Mouse (Mus musculus): ENCODE results near the gene Atad3a. TPM values are rescaled to one million over a fixed set of nuclear protein-coding genes. Genes with fewer than 3 reads are reported as not detected.

The Atad3a gene
- polyA plus RNA-seq, 1 experiment from 2014 or later = 84.1 TPM

GRCm38 (mm10) chr4:155700425-155700824 is 60.5 kb downstream of the Atad3a start:
- no peak for ATAC-seq (ENCODE audit: insufficient number of reproducible peaks, low FRiP score, low TSS enrichment, low read depth)
- H3K36me3 ChIP-seq = no peaks in the 10 kb centered on the region
- peaks cover 14% of the 10 kb centered on the region for H3K4me1 ChIP-seq
- no peak overlapping the region for H3K4me2 ChIP-seq
- no peak overlapping the region for H3K4me3 ChIP-seq
- H3K27ac ChIP-seq = no peak overlapping the region
- no peak overlapping the region for H3K9ac ChIP-seq
- no peaks in the 10 kb centered on the region for H3K9me3 ChIP-seq
- H3K27me3 ChIP-seq = no peaks in the 10 kb centered on the region

- Histone ChIP-seq H3K9ac (no peak overlapping the region), H3K27me3 (no peaks in the 10 kb centered on the region), H3K4me2 (0 out of 2 replicates have a peak overlapping the region, but pooled peaks have one; percentile 10), H3K27ac (no peak overlapping the region; the same call in 1 of the 2 replicates), H3K36me3 (no peaks in the 10 kb centered on the region), H3K4me1 (peaks cover 28% of the 10 kb centered on the region), H3K4me3 (no peak overlapping the region), H3K9me3 (no peaks in the 10 kb centered on the region)
- 66% methylated on average over 16 of the region's 16 CpGs for WGBS
- ATAC-seq (ENCODE audit: insufficient number of reproducible peaks, low FRiP score, low TSS enrichment, low read depth) = no peak
Measured at GRCm38 (mm10) chr4:155696261-155697255, 64.3 kb downstream of the Atad3a start.

GRCm38 (mm10) chr4:155695531-155696062 is 65.3 kb downstream of the Atad3a start:
- 70% methylated on average over 4 of the region's 4 CpGs for WGBS
- Histone ChIP-seq H3K36me3 (no peaks in the 10 kb centered on the region), H3K4me2 (peak overlapping the region; percentile 95), H3K4me3 (peak overlapping the region; percentile 74), H3K27ac (no peak overlapping the region), H3K4me1 (peaks cover 28% of the 10 kb centered on the region), H3K9me3 (no peaks in the 10 kb centered on the region), H3K27me3 (no peaks in the 10 kb centered on the region), H3K9ac (peak overlapping the region; percentile 66; the same call in 1 of the 2 replicates)
- no peak for ATAC-seq (ENCODE audit: insufficient number of reproducible peaks, low FRiP score, low TSS enrichment, low read depth)

GRCm38 (mm10) chr4:155694482-155695401 is 66.2 kb downstream of the Atad3a start:
- Histone ChIP-seq H3K4me3 (peak overlapping the region; percentile 74), H3K4me2 (peak overlapping the region; percentile 95), H3K27me3 (no peaks in the 10 kb centered on the region), H3K9ac (peak overlapping the region; percentile 66), H3K4me1 (peaks cover 28% of the 10 kb centered on the region), H3K36me3 (no peaks in the 10 kb centered on the region), H3K27ac (peak overlapping the region; percentile 86), H3K9me3 (no peaks in the 10 kb centered on the region)
- ATAC-seq (ENCODE audit: insufficient number of reproducible peaks, low FRiP score, low TSS enrichment, low read depth) = peak; percentile 60; the same call in 1 of the 2 replicates
- WGBS = under 1% methylated on average over 76 of the region's 92 CpGs

- ATAC-seq (ENCODE audit: insufficient number of reproducible peaks, low FRiP score, low TSS enrichment, low read depth) = peak; percentile 76; the same call in 1 of the 2 replicates
- WGBS = under 1% methylated on average over 33 of the region's 47 CpGs
- peak within 1 kb of the TSS; percentile 86 for H3K27ac ChIP-seq
Measured at GRCm38 (mm10) chr4:155694111-155694481, 66.8 kb downstream of the Atad3a start, which contains the start of gene Fndc10. Gene Fndc10, plus strand, starts transcription at chr4:155694342.

GRCm38 (mm10) chr4:155692421-155692820 is 68.5 kb downstream of the Atad3a start:
- no peak for ATAC-seq (ENCODE audit: insufficient number of reproducible peaks, low FRiP score, low TSS enrichment, low read depth)
- no peak overlapping the region for H3K4me2 ChIP-seq
- H3K27me3 ChIP-seq = no peaks in the 10 kb centered on the region
- H3K9ac ChIP-seq = no peak overlapping the region
- H3K36me3 ChIP-seq = no peaks in the 10 kb centered on the region
- peaks cover 28% of the 10 kb centered on the region for H3K4me1 ChIP-seq
- no peak overlapping the region for H3K27ac ChIP-seq
- no peaks in the 10 kb centered on the region for H3K9me3 ChIP-seq
- whole genome bisulfite sequencing = 96% methylated on average over 3 of the region's 3 CpGs
- H3K4me3 ChIP-seq = no peak overlapping the region

More at GRCm38 (mm10) chr4:155694111-155694481, 66.8 kb downstream of the Atad3a start, which contains the start of gene Fndc10:
- peak within 1 kb of the TSS; percentile 95 for H3K4me2 ChIP-seq
- H3K9ac ChIP-seq = peak within 1 kb of the TSS; percentile 66
- H3K4me1 ChIP-seq = peaks cover 28% of the 10 kb centered on the region
- H3K36me3 ChIP-seq = no peaks in the 10 kb centered on the region
- no peaks in the 10 kb centered on the region for H3K9me3 ChIP-seq
- H3K4me3 ChIP-seq = peak within 1 kb of the TSS; percentile 74
- H3K27me3 ChIP-seq = no peaks in the 10 kb centered on the region

Small RNA genes within 50 kb of the gene (microRNA-seq; reads per million reads assigned to microRNA genes)
- gene Gm27743 = not detected

Other genes starting within 250 kb of the Atad3a start
- gene Nadk, start 198.7 kb downstream of the Atad3a start, polyA plus RNA-seq (2015; fragmentation: Nextera tagmentation; extraction: Ambion mirVana) = 85.7 and 90.6 TPM in 2 replicates
- 6.8 and 7.4 TPM in 2 replicates for gene Slc35e2, start 159.7 kb downstream of the Atad3a start, polyA plus RNA-seq (2015; fragmentation: Nextera tagmentation; extraction: Ambion mirVana)
- 58.8 and 59.9 TPM in 2 replicates for gene Cdk11b, start 136.2 kb downstream of the Atad3a start, polyA plus RNA-seq (2015; fragmentation: Nextera tagmentation; extraction: Ambion mirVana)
- gene Gm10563, start 115.7 kb downstream of the Atad3a start, polyA plus RNA-seq (2015; fragmentation: Nextera tagmentation; extraction: Ambion mirVana) = not detected in 2 replicates
- 23.7 and 36.9 TPM in 2 replicates for gene Mmp23, start 107.7 kb downstream of the Atad3a start, polyA plus RNA-seq (2015; fragmentation: Nextera tagmentation; extraction: Ambion mirVana)
- gene Mib2, start 91.9 kb downstream of the Atad3a start, polyA plus RNA-seq (2015; fragmentation: Nextera tagmentation; extraction: Ambion mirVana) = 30.1 and 34.3 TPM in 2 replicates
- 11.1 and 11.5 TPM in 2 replicates for gene Fndc10, start 66.8 kb downstream of the Atad3a start, polyA plus RNA-seq (2015; fragmentation: Nextera tagmentation; extraction: Ambion mirVana)
- 132 and 139 TPM in 2 replicates for gene Ssu72, start 56.3 kb downstream of the Atad3a start, polyA plus RNA-seq (2015; fragmentation: Nextera tagmentation; extraction: Ambion mirVana)
- gene Tmem240, start 26.3 kb downstream of the Atad3a start, polyA plus RNA-seq (2015; fragmentation: Nextera tagmentation; extraction: Ambion mirVana) = 0.94 and 1.3 TPM in 2 replicates
- 17.6 and 21.3 TPM in 2 replicates for gene Vwa1, start 13.6 kb upstream of the Atad3a start, polyA plus RNA-seq (2015; fragmentation: Nextera tagmentation; extraction: Ambion mirVana)
- 0.38 and 0.52 TPM in 2 replicates for gene Tmem88b, start 24.8 kb upstream of the Atad3a start, polyA plus RNA-seq (2015; fragmentation: Nextera tagmentation; extraction: Ambion mirVana)
- not detected in 2 replicates for gene Ankrd65, start 29.3 kb upstream of the Atad3a start, polyA plus RNA-seq (2015; fragmentation: Nextera tagmentation; extraction: Ambion mirVana)
- gene Mrpl20, start 41.8 kb upstream of the Atad3a start, polyA plus RNA-seq (2015; fragmentation: Nextera tagmentation; extraction: Ambion mirVana) = 169 and 184 TPM in 2 replicates
- gene Ccnl2, start 51.4 kb upstream of the Atad3a start, polyA plus RNA-seq (2015; fragmentation: Nextera tagmentation; extraction: Ambion mirVana) = 185 and 187 TPM in 2 replicates
- 123 and 128 TPM in 2 replicates for gene Aurkaip1, start 70.2 kb upstream of the Atad3a start, polyA plus RNA-seq (2015; fragmentation: Nextera tagmentation; extraction: Ambion mirVana)
- gene Mxra8, start 78.6 kb upstream of the Atad3a start, polyA plus RNA-seq (2015; fragmentation: Nextera tagmentation; extraction: Ambion mirVana) = 150 and 197 TPM in 2 replicates
- 7.1 and 10.4 TPM in 2 replicates for gene Dvl1, start 86.3 kb upstream of the Atad3a start, polyA plus RNA-seq (2015; fragmentation: Nextera tagmentation; extraction: Ambion mirVana)
- 0.32 and 0.42 TPM in 2 replicates for gene Tas1r3, start 102.3 kb upstream of the Atad3a start, polyA plus RNA-seq (2015; fragmentation: Nextera tagmentation; extraction: Ambion mirVana)
- 19.7 and 20.8 TPM in 2 replicates for gene Cptp, start 108.3 kb upstream of the Atad3a start, polyA plus RNA-seq (2015; fragmentation: Nextera tagmentation; extraction: Ambion mirVana)
- gene Ints11, start 108.5 kb upstream of the Atad3a start, polyA plus RNA-seq (2015; fragmentation: Nextera tagmentation; extraction: Ambion mirVana) = 69.5 and 72.3 TPM in 2 replicates
- 61.8 and 66.6 TPM in 2 replicates for gene Pusl1, start 130.7 kb upstream of the Atad3a start, polyA plus RNA-seq (2015; fragmentation: Nextera tagmentation; extraction: Ambion mirVana)
- gene Acap3, start 130.7 kb upstream of the Atad3a start, polyA plus RNA-seq (2015; fragmentation: Nextera tagmentation; extraction: Ambion mirVana) = 23.3 and 23.8 TPM in 2 replicates
- gene Ube2j2, start 182.7 kb upstream of the Atad3a start, polyA plus RNA-seq (2015; fragmentation: Nextera tagmentation; extraction: Ambion mirVana) = 87.9 and 99.7 TPM in 2 replicates
- 48.3 and 50.3 TPM in 2 replicates for gene C1qtnf12, start 201.2 kb upstream of the Atad3a start, polyA plus RNA-seq (2015; fragmentation: Nextera tagmentation; extraction: Ambion mirVana)
- gene B3galt6, start 231.6 kb upstream of the Atad3a start, polyA plus RNA-seq (2015; fragmentation: Nextera tagmentation; extraction: Ambion mirVana) = 16.1 and 16.4 TPM in 2 replicates
- gene Sdf4, start 231.8 kb upstream of the Atad3a start, polyA plus RNA-seq (2015; fragmentation: Nextera tagmentation; extraction: Ambion mirVana) = 175 and 176 TPM in 2 replicates